Mouse (Mus musculus) forebrain, embryonic 13.5 days (tissue): Measurements from ENCODE around the gene Serpine2. TPM values are rescaled to one million over a fixed set of nuclear protein-coding genes. Genes with fewer than 3 reads are reported as not detected.

Experiments used
- ATAC-seq: fragments of 200-750 bp; cut with Nextera tagmentation; 2 replicates; pipeline ENCODE4 v1.8.0; 2017
- H3K27ac ChIP-seq: fragments of 300-500 bp; sonication (generic); 2 replicates; pipeline ENCODE4 v1.5.1; 2015; ENCODE audit warnings: inconsistent platforms, mild to moderate bottlenecking, moderate library complexity
- H3K27me3 ChIP-seq: fragments of 300-500 bp; sonication (generic); 2 replicates; pipeline ENCODE4 v1.6.1; 2015; ENCODE audit warnings: mild to moderate bottlenecking, inconsistent platforms
- H3K36me3 ChIP-seq: fragments of 300-500 bp; sonication (generic); 2 replicates; pipeline ENCODE4 v1.6.1; 2015; ENCODE audit warnings: mild to moderate bottlenecking, inconsistent platforms; ENCODE audit not compliant: poor library complexity, severe bottlenecking
- H3K4me1 ChIP-seq: fragments of 300-500 bp; sonication (generic); 2 replicates; pipeline ENCODE4 v1.6.1; 2015; ENCODE audit warnings: inconsistent platforms
- H3K4me2 ChIP-seq: fragments of 300-500 bp; sonication (generic); 2 replicates; pipeline ENCODE4 v1.6.1; 2015; ENCODE audit warnings: inconsistent platforms, mild to moderate bottlenecking, moderate library complexity
- H3K4me3 ChIP-seq: fragments of 300-500 bp; sonication (generic); 2 replicates; pipeline ENCODE4 v1.5.1; 2015; ENCODE audit warnings: mild to moderate bottlenecking, inconsistent platforms
- H3K9ac ChIP-seq: fragments of 300-500 bp; sonication (generic); 2 replicates; pipeline ENCODE4 v1.6.1; 2015; ENCODE audit warnings: mild to moderate bottlenecking, inconsistent platforms
- H3K9me3 ChIP-seq: fragments of 300-500 bp; sonication (generic); replicated peaks from 2 replicates; pipeline ENCODE4 v1.6.1; 2016; ENCODE audit warnings: inconsistent platforms
- WGBS: fragments of 180-500 bp; shearing (Covaris S2); methylation state at CpG from one replicate; pipeline ENCODE4 v1.1.7; 2015; 5-methylcytosine and 5-hydroxymethylcytosine counted together
- polyA plus RNA-seq: library from polyadenylated mRNA; unstranded; fragments of >200 nt; fragmentation: Nextera tagmentation; extraction: Ambion mirVana; gene quantifications from 2 replicates; pipeline ENCODE4 v1.2.1, GENCODE M21; 2015

The Serpine2 gene
- polyA plus RNA-seq, 1 experiment from 2014 or later: 27.3 TPM

DNA sequence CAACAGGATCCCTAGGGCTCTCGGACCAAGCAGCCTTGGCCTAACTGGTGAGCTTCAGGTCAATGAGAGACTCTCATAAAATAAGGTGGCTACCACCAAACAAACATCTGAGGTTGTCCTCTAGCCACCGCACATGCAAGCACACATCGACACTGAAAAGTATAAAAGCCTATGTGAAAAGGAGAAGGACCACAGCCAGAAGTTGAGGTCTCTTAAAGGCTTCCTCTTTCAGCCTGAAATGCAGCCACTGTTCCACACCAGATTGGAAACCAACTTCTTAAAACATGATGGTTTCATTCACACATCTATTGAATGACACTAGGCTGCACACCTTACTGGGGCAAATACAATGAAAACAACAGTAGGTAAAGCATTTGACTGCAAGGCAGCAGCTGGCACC lies 7.5 kb downstream of the Serpine2 start:
- H3K9ac ChIP-seq: no peak overlapping the region
- no peak overlapping the region for H3K27ac ChIP-seq
- H3K4me1 ChIP-seq: peaks cover 6% of the 10 kb centered on the region
- no peak overlapping the region for H3K4me3 ChIP-seq
- no peaks in the 10 kb centered on the region for H3K9me3 ChIP-seq
- ATAC-seq: no peak
- no peaks in the 10 kb centered on the region for H3K36me3 ChIP-seq
- peaks cover 32% of the 10 kb centered on the region for H3K27me3 ChIP-seq
- 95% methylated on average over 3 of the region's 3 CpGs for WGBS
- no peak overlapping the region for H3K4me2 ChIP-seq

DNA sequence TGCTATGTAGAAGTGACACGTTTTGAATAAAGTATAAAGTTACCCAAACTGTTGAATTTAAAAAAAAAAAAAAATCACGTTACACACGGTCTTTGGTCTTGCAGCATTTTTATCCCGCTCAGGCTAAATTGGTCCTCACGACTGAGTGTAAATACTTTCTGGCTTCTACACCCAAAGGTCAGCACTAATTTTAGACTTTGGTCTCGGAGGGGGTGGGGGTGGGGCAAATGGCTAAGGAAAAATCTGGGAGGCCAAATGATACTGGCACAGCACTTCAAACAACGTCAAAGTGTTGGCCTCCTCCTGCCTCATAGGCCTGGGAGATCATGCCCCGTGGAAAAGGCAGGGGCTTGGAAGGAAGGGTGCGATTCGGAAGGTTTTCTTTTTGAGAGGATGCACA lies 10.6 kb downstream of the Serpine2 start:
- H3K27me3 ChIP-seq: 0 out of 2 replicates have a peak, but pooled peaks cover 3% of the 10 kb centered on the region
- no peak overlapping the region for H3K9ac ChIP-seq
- H3K4me1 ChIP-seq: no peaks in the 10 kb centered on the region
- H3K27ac ChIP-seq: no peak overlapping the region
- H3K4me2 ChIP-seq: no peak overlapping the region
- WGBS: 92% methylated on average over 10 of the region's 10 CpGs
- no peaks in the 10 kb centered on the region for H3K36me3 ChIP-seq
- no peaks in the 10 kb centered on the region for H3K9me3 ChIP-seq
- H3K4me3 ChIP-seq: no peak overlapping the region
- no peak for ATAC-seq

DNA sequence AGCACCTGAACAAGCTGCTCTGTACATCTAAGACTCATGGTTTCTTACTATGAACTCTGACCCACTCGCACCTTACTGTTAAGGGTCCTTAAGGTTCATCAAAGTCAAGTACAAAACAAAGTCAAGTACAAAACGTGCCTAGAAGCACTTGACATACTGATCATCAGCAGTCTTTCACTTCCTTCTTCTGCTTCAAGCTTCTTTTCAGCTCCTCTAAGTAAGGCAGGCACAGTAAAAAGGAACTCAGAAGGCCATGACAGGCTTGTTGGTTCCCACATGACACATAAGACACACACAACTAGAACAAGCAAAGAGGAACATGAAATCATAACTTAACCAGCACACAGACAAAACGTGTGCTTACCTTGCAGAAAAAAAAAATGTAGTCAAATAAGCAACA lies 12.3 kb downstream of the Serpine2 start:
- Histone ChIP-seq H3K4me2 (no peak overlapping the region), H3K4me3 (no peak overlapping the region), H3K9ac (no peak overlapping the region), H3K27ac (no peak overlapping the region), H3K4me1 (no peaks in the 10 kb centered on the region), H3K27me3 (no peaks in the 10 kb centered on the region), H3K9me3 (no peaks in the 10 kb centered on the region), H3K36me3 (no peaks in the 10 kb centered on the region)
- ATAC-seq: no peak
- WGBS: 89% methylated on average over 3 of the region's 3 CpGs

DNA sequence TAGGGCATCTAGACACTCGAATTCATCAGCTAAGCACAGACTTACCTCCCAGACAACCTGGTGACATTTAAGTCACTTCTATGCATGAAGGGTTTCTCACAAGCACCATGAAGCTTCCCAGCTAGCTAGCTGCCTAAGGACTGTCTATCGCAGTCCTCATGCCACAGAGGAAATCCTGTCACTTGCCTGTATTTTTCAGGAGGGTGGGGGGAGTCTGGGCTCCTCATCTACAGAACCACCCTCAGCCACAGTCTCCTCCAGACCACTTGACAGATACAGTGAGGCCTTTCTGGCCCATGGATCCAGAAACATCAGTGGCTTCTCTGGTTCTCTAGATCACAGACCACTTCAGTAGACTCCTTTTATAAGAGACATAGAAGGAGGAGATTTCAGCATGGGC lies 14.1 kb downstream of the Serpine2 start:
- WGBS: 90% methylated on average over 2 of the region's 2 CpGs
- no peak overlapping the region for H3K4me2 ChIP-seq
- H3K4me1 ChIP-seq: no peaks in the 10 kb centered on the region
- ATAC-seq: no peak
- no peaks in the 10 kb centered on the region for H3K9me3 ChIP-seq
- H3K27me3 ChIP-seq: no peaks in the 10 kb centered on the region
- H3K4me3 ChIP-seq: no peak overlapping the region
- no peak overlapping the region for H3K9ac ChIP-seq
- no peak overlapping the region for H3K27ac ChIP-seq
- H3K36me3 ChIP-seq: no peaks in the 10 kb centered on the region

DNA sequence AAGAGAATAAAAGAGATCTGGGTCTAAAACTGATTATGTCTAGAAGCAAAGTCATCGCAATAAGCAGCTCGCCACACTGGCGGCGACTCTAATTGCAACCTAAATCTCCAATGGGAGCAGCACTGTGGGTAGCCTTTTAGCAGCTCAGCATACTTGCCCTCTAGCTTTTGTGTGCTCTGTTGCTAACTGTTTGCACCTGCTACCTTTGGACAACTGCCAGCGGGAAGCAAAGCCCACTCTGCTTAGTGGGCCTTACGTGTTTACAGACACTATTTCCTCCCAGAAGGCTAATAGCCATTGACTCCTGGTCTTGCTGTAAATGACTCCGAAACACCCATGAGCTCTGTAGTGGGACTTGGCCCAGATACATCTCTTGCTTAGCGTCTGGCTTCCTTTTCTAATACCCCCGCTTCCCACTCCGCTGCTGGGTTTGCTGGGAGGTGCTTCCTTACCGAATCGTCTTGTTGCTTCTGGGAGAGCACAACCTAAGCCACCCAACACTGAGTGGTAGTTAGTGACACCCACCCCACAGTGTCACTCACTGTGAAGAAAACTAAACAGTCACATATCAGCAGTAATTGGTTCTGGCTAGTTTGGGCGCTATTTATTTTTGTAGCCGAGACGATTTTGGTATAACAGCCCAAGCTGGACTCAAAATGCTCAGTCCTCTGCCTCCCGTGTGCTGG lies 28.1 kb downstream of the Serpine2 start:
- WGBS: 41% methylated on average over 16 of the region's 16 CpGs
- Histone ChIP-seq H3K9me3 (no peaks in the 10 kb centered on the region), H3K27me3 (no peaks in the 10 kb centered on the region), H3K9ac (no peak overlapping the region), H3K27ac (no peak overlapping the region), H3K4me1 (peaks cover 11% of the 10 kb centered on the region), H3K4me2 (no peak overlapping the region), H3K36me3 (no peaks in the 10 kb centered on the region), H3K4me3 (no peak overlapping the region)
- peak; percentile 96 for ATAC-seq

DNA sequence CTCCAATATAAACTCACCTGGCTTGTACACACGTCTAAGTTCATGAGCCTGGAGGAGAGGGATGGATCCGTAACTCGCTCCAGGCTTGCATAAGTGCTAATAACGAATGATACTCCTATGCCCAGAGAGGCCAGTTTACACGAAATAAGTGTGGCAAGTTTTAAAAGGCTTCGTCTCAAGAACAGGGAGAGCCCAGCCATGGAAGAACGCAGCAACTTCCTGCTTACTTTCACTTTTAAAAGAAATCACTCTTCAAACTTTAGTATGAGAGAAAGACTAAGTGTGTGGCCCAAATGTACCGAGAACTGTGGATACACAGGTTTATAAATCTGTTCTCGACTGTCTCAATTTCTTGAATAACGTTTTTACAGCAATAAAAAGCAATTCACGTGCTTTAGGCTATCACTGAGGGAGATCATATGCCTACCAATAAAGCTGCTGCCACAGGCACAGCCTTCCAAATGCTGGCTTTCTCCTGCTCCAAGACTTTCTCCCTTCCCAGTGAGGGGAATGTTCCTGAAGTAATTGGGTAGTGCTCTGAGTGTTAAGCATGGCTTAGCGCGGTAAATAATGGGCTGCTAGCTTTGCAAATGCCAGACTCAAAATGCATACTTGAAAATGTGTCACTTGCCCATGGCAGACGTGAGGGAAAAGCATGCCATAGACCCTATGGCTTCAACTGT lies 36.9 kb downstream of the Serpine2 start:
- Histone ChIP-seq H3K9ac (no peak overlapping the region), H3K4me3 (no peak overlapping the region), H3K4me2 (no peak overlapping the region), H3K27ac (no peak overlapping the region), H3K36me3 (no peaks in the 10 kb centered on the region), H3K4me1 (peaks cover 7% of the 10 kb centered on the region; the same call in 1 of the 2 replicates), H3K27me3 (no peaks in the 10 kb centered on the region), H3K9me3 (no peaks in the 10 kb centered on the region)
- ATAC-seq: no peak
- WGBS: 74% methylated on average over 14 of the region's 14 CpGs

DNA sequence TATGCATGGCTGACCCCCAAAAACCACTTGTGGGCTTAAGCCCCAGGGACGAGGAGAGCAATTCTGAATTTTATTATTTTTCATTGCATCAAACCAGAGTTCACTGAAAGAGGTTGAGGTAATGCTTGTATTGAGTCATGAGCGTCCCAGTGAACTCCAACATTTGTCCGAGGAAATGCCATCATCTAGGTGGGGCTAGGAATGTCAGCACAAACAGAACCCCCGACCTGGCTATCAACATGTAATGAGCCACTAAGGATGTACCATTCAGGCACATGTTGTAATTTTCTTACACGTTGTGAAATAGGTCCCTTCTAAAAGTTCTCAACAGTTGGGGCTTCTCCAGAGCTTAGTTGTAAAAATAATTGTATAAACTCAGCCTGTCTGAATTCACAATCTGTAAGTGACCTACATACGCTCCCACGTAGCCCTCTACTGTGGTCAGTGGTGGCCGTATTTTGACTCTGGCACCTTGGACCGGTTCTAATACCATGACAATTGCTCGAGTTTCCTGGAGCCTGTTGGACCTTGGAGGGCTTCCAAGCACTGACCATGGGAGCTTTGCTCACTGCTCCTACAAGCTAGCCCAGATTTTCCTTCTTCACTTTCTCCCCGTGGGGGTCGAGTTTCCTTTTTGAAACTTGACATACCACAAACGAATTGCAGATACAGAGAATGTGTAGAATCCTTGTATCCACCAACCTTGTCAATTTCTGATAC lies 38.0 kb downstream of the Serpine2 start:
- H3K27ac ChIP-seq: no peak overlapping the region
- peaks cover 7% of the 10 kb centered on the region; the same call in 1 of the 2 replicates for H3K4me1 ChIP-seq
- no peaks in the 10 kb centered on the region for H3K27me3 ChIP-seq
- H3K36me3 ChIP-seq: no peaks in the 10 kb centered on the region
- no peak overlapping the region for H3K4me3 ChIP-seq
- no peak overlapping the region for H3K9ac ChIP-seq
- whole genome bisulfite sequencing: 84% methylated on average over 13 of the region's 13 CpGs
- no peak for ATAC-seq
- H3K9me3 ChIP-seq: no peaks in the 10 kb centered on the region
- no peak overlapping the region for H3K4me2 ChIP-seq

DNA sequence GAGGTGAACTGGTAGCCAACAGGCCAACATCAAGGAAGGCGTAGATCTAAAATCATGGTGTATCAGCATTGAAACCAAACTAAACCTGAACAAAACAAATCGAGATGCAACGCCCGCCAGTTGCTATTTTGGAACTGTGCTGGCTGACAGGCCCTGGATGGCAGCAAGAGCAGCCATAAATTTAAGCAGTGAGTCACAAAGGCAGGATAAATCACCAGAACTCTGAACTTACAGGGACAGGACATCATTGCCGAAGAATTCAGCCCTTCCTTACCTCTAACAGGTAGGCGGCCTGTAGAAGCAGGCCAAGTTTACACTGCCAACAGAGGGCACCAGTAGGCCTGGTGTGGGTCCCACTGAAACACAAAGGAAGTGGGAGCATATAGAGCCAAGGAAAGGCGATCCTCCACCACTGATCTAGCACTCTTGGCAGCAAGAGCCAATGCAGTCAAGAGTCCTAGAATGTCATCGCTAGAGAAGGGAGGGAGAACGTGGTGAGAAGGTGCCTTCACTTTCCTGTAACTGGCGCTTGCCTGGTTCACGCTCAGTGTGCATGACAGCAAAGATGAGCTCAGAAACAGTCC lies 41.6 kb downstream of the Serpine2 start:
- H3K9ac ChIP-seq: no peak overlapping the region
- no peak for ATAC-seq
- no peaks in the 10 kb centered on the region for H3K9me3 ChIP-seq
- H3K36me3 ChIP-seq: no peaks in the 10 kb centered on the region
- no peaks in the 10 kb centered on the region for H3K27me3 ChIP-seq
- 94% methylated on average over 11 of the region's 11 CpGs for WGBS
- H3K27ac ChIP-seq: no peak overlapping the region
- no peak overlapping the region for H3K4me3 ChIP-seq
- H3K4me1 ChIP-seq: peaks cover 1% of the 10 kb centered on the region; the same call in 1 of the 2 replicates
- no peak overlapping the region for H3K4me2 ChIP-seq

DNA sequence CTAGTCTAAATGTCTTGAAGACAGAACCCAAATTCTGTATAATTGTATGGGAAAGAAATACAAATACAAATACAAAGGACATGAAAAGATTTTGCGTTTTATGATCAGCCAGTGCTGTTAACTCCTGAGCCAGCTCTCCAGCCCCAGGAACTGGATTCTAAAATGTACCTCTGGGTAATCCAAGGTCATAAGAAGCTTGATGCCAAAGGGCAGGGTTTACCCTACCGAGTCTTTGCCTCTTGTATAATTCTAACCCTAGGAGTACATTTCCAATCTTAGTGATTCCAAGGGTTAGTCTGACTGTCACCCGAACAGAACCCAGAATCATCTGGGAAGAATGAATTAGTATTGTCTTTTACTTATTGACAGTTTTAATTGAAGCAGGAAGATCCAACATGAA lies 45.5 kb downstream of the Serpine2 start:
- H3K9me3 ChIP-seq: no peaks in the 10 kb centered on the region
- H3K4me1 ChIP-seq: no peaks in the 10 kb centered on the region
- no peaks in the 10 kb centered on the region for H3K36me3 ChIP-seq
- H3K4me3 ChIP-seq: no peak overlapping the region
- no peak overlapping the region for H3K4me2 ChIP-seq
- no peak for ATAC-seq
- H3K27me3 ChIP-seq: no peaks in the 10 kb centered on the region
- WGBS: 91% methylated on average over 3 of the region's 3 CpGs
- no peak overlapping the region for H3K9ac ChIP-seq
- H3K27ac ChIP-seq: no peak overlapping the region

DNA sequence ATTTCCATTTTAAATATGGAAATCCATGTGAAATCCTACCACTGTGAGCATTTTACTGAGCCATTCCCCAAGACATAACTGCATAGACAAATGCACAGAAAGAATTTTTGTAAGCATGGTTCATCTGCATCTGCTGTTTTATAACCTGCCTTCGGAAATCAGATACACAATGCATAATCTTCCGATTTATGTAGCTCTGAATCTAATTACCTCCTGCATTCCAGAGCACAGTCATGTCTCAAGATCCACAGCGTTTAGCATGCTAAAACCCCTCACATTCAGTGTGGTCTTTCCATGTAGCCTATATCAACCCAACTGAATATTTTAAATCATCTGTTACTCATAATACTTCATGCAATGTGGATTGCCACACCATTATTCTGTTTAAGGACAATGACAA lies 51.5 kb downstream of the Serpine2 start:
- no peak overlapping the region for H3K9ac ChIP-seq
- no peak overlapping the region for H3K4me3 ChIP-seq
- 82% methylated on average over 3 of the region's 3 CpGs for WGBS
- no peak for ATAC-seq
- H3K9me3 ChIP-seq: no peaks in the 10 kb centered on the region
- no peaks in the 10 kb centered on the region for H3K27me3 ChIP-seq
- no peaks in the 10 kb centered on the region for H3K4me1 ChIP-seq
- no peak overlapping the region for H3K27ac ChIP-seq
- H3K36me3 ChIP-seq: no peaks in the 10 kb centered on the region
- no peak overlapping the region for H3K4me2 ChIP-seq

DNA sequence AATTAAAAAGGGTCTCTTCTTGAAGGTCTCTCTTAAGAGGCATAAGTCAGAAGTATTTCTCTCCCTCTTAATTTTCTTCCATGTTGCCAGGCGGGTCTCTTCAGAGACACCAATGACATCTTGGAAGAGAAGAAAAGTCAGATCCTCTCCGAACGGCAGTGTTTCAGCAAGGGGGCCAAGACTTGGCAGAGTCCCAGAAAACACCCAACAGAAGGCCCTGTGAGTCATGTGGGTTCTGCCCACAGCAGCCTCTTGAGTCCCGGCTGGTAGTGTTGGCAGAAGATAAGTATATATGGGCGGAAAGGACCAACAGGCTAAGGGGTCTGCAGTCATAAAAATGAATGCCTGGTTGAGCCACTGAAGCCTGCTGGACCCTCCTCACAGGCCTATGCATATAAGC lies 54.1 kb downstream of the Serpine2 start:
- no peak overlapping the region for H3K27ac ChIP-seq
- H3K4me2 ChIP-seq: no peak overlapping the region
- no peaks in the 10 kb centered on the region for H3K27me3 ChIP-seq
- H3K9ac ChIP-seq: no peak overlapping the region
- 71% methylated on average over 5 of the region's 5 CpGs for WGBS
- no peaks in the 10 kb centered on the region for H3K9me3 ChIP-seq
- no peak for ATAC-seq
- no peaks in the 10 kb centered on the region for H3K36me3 ChIP-seq
- no peaks in the 10 kb centered on the region for H3K4me1 ChIP-seq
- H3K4me3 ChIP-seq: no peak overlapping the region

DNA sequence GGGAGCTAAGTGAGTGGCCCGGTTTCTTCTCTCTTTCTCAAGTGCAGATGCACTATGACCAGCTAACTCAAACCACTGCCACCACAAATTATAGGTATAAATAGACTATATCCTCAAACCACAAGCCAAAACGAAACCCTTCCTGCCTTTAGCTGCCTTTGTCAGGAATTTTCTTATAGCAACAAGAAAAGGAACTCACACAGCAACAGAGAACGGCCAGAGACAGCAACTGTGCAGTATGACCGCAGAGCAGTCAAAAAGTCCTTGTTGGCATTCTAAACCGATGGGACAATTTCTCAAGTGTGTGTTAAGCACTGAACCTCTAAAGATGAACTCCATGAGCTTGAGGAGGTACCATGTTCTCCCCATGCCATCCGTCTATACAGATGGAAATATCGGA lies 57.4 kb downstream of the Serpine2 start:
- no peak overlapping the region for H3K9ac ChIP-seq
- no peak for ATAC-seq
- WGBS: 85% methylated on average over 7 of the region's 7 CpGs
- no peak overlapping the region for H3K27ac ChIP-seq
- no peak overlapping the region for H3K4me2 ChIP-seq
- H3K9me3 ChIP-seq: no peaks in the 10 kb centered on the region
- no peaks in the 10 kb centered on the region for H3K4me1 ChIP-seq
- H3K27me3 ChIP-seq: no peaks in the 10 kb centered on the region
- H3K36me3 ChIP-seq: no peaks in the 10 kb centered on the region
- no peak overlapping the region for H3K4me3 ChIP-seq
